ENCODE assay signal across 34 mouse cellular contexts in the genomic region with DNA sequence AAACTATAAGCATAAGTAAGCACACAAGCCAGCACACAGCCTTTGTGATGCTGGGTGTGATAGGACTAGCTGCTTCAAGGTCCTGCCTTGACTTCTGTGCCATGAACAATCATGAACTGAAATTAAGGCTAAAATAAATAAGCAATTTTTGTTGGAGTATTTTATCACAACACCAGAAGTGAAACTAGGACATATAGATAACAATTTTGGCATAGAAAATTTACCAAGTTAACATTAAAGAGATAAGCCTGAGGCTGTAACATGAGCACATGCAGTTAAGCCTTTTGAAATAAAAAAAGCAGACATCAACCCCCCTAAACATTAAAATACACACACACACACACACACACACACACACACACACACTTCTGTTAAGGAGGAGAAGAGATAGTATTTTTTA.
"Had no signal": no experiment of that assay in that cellular context is flagged by ENCODE, and none has a peak within 500 bp of the region (broad histone marks: within the 10 kb centered on the region; RNA-seq: fewer than 3 reads in every experiment).

No protein-coding gene starts in this region.

- H3K9ac ChIP-seq: heart, embryonic 12.5 days; heart, embryonic 13.5 days; heart, embryonic 15.5 days; hindbrain, embryonic 12.5 days; hindbrain, embryonic 13.5 days; hindbrain, embryonic 14.5 days; hindbrain, embryonic 15.5 days; intestine, embryonic 15.5 days; kidney, embryonic 15.5 days had no signal

- H3K36me3 ChIP-seq: heart, embryonic 10.5 days; heart, embryonic 12.5 days; heart, embryonic 15.5 days; hindbrain, embryonic 10.5 days; hindbrain, embryonic 12.5 days; hindbrain, embryonic 13.5 days; hindbrain, embryonic 15.5 days; intestine, embryonic 15.5 days; kidney, embryonic 15.5 days had no signal

- H3K27me3 ChIP-seq: heart, embryonic 12.5 days; heart, embryonic 13.5 days; heart, embryonic 15.5 days; hindbrain, embryonic 12.5 days; hindbrain, embryonic 13.5 days; hindbrain, embryonic 15.5 days; intestine, embryonic 15.5 days; kidney, embryonic 15.5 days had no signal

- H3K4me3 ChIP-seq: heart, embryonic 10.5 days; heart, embryonic 12.5 days; heart, embryonic 13.5 days; heart, embryonic 15.5 days; hindbrain, embryonic 10.5 days; hindbrain, embryonic 12.5 days; hindbrain, embryonic 13.5 days; hindbrain, embryonic 15.5 days; intestine, embryonic 15.5 days; kidney, embryonic 15.5 days; layer of hippocampus, adult 2 months; left cerebral cortex, adult 2 months had no signal

- DNase-seq: heart, postnatal 10 days; heart, postnatal 14 days; heart, postnatal 36 days; heart, postnatal 4 days; kidney, adult 11 months; kidney, adult 18-20 months; kidney, adult 8-10 months; kidney, adult 9 months; kidney, postnatal 10 days; kidney, postnatal 14 days; kidney, postnatal 25 days; kidney, postnatal 36 days; kidney, postnatal 4 days; layer of hippocampus, adult 9-11 months; layer of hippocampus, postnatal 36 days had no signal

- ATAC-seq: hindbrain, embryonic 16.5 days; hindbrain, postnatal 0 days; inflammation-experienced regulatory T-cells, adult 6 months; intestine, embryonic 15.5 days; intestine, embryonic 16.5 days; intestine, postnatal 0 days had no signal

- H3K4me1 ChIP-seq: heart, embryonic 10.5 days; heart, embryonic 12.5 days; heart, embryonic 13.5 days; heart, embryonic 15.5 days; hindbrain, embryonic 10.5 days; hindbrain, embryonic 12.5 days; hindbrain, embryonic 13.5 days; hindbrain, embryonic 15.5 days; intestine, embryonic 15.5 days; kidney, embryonic 15.5 days had no signal

- H3K27ac ChIP-seq: heart, embryonic 10.5 days; heart, embryonic 13.5 days; heart, embryonic 15.5 days; hindbrain, embryonic 10.5 days; hindbrain, embryonic 12.5 days; hindbrain, embryonic 13.5 days; hindbrain, embryonic 14.5 days; hindbrain, embryonic 15.5 days; hindbrain, postnatal 0 days; intestine, embryonic 15.5 days; kidney, embryonic 15.5 days; kidney, postnatal 0 days; layer of hippocampus, adult 2 months; left cerebral cortex, adult 2 months had no signal

- H3K9me3 ChIP-seq: heart, embryonic 10.5 days; heart, embryonic 15.5 days; hindbrain, embryonic 12.5 days; hindbrain, embryonic 15.5 days; intestine, embryonic 15.5 days; kidney, embryonic 15.5 days had no signal
